Mouse (Mus musculus) layer of hippocampus, postnatal 10 days (tissue): ENCODE data around the gene Dtnb. TPM values are rescaled to one million over a fixed set of nuclear protein-coding genes. Genes with fewer than 3 reads are reported as not detected.
"Not testable (repeated sequence)": the region's sequence is repeated elsewhere in the genome, so short reads cannot be mapped to it uniquely, and the experiment has no call there.

Experiments used
- DNase-seq, 2 experiments: peaks; one replicate each; pipeline ENCODE4 v3.0.0; 2021; ENCODE audit warnings: low spot score in 2 of 2
- total RNA-seq, 2 experiments: library from RNA; stranded (reverse); gene quantifications; 2 replicates each; pipeline ENCODE4 v1.2.3; 2021

Dtnb gene
- total RNA-seq, 2 experiments from 2014 or later = 93.5 to 122 TPM

DNA sequence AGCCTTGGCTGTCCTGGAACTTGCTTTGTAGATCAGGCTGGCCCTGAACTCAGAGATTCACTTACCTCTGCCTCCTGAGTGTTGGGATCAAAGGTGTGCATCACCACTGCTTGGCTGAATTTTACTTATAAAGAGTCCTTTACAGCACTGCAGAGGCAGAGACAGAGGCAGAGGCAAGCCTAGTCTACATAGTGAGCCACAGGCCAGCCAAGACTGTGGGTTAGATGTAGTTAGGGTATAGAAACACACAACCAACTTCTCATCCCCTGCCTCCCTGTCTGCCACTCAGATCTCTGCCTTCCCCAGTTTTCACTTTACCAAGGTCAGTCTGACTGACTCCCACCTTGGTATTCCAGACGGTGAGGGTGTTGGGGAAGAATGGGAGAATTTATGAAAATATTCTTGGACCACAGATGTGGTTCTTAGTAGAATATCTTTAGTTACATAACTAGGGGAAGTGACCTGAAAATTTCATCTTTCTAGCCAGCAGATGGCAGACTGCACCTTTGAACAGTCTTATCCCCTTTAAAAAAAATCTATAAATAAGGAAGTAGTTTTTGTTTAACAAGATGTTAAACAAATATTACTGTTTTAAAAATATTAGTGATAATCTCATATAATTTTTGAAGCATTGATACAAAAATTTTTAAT lies 88.9 kb downstream of the Dtnb start:
- DNase-seq = no peak

DNA sequence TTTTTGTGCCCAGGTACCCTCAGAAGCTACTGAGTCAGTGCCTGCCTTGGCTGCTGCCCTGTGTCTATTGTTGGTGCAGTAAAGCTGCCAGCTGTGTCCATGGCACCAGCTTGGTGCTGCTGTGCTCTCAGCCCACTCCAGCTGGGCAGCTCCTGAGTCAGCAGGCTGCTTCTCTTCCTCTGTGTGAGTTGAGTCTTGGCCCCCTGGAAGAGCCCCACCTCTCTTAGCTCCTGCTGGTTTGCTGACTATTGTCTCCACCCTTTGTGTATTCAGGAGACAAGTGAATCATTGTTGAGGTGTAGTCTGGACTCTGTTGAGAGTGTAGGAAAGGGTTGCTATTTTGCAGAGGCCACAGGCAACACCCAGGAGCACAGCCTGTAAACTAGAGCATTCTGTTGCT lies 90.5 kb downstream of the Dtnb start:
- DNase-seq = no peak

DNA sequence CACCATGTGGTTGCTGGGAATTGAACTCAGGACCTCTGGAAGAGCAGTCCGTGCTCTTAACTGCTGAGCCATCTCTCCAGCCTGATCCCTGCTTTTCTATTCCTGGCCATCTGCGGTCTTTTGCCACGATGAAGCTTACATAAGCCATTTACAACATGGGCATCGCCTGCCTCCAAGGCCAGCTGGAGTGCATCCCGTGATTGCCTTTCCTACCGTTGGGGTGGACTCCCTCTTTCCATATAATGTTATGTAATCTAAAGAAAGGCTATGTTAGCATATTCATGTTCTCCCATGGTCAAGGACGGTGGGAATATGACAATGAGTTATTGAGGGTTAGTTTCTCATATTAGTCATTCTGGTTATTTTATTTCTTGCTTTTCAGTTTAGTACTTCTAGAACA lies 91.2 kb downstream of the Dtnb start:
- DNase-seq = no peak

DNA sequence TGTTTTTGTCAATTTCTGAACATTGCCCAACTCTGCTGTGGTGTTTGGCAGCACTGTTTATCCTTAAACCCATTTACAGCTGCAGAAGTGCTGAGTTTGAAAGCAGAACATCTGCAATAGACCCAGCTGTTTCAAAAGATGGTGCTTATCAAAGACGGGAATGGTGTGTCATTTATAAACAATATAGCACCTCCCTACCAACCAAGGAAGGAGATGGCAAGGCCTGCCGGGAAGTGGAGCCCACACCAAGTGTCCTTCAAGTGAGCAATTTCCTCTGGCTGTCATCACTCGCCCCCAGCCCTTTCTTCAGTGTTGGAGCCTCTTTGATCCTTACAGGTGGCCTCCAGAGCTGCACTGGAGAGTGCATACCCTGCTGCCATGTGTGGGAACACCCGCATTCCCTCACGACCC lies 97.8 kb downstream of the Dtnb start:
- DNase-seq = no peak

DNA sequence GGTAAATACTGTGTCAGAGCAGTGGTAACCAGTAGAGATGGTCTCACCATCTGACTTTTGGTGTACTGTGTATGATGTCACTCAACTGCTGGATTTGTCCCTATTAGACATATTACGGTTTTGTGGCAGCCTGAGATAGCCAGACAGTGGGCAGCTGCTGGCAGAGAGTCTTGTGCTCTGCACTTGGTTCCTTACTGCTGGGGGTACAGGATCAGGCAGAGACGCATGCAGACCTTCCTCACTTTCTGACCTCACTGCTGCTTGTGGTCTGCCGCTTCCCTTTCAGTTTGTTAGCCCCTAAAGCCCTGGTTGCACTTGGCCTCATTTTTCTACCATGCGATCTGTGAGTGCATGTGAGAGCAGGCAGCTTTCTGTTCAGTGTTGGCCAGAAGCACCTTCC lies 98.9 kb downstream of the Dtnb start:
- DNase-seq = no peak

DNA sequence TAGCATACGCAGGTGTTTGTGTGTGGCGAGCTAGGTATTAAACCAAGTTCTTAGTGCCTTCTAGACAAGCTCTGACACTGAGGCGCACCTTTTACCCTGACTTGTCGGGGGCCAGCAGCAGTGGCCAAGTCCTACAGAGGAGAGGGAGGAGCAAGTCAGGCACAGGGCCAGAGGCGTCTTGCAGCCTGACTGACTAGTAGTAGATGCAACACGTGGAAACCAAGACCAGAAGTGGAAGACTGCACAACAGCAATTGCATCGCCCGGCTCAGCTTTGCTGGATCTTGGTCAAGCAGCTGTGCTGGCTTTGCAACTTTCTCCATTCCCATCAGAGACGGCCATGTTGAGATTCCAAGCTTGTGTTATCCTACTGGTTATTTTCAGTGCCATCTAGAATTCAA lies 100.6 kb downstream of the Dtnb start:
- no peak for DNase-seq

DNA sequence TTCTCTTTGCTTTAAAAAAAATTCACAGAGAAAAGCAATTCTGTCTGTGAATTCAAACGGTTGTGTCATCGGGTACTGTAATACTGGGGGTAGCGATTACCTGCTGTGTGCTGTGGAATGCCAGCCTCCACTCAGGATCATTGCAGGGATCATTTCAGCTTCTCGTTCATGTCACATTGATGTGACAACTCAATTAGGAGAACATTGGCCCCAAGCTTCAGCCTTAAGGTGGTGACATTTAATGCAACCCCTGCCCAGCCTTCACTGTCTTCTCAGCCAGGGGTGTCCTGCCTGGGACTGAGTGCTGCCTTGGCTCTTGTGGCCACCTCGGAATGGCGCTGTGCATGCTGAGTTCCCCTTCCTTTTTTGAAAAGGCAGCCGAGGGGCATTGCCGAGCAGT lies 101.7 kb downstream of the Dtnb start:
- DNase-seq = no peak

DNA sequence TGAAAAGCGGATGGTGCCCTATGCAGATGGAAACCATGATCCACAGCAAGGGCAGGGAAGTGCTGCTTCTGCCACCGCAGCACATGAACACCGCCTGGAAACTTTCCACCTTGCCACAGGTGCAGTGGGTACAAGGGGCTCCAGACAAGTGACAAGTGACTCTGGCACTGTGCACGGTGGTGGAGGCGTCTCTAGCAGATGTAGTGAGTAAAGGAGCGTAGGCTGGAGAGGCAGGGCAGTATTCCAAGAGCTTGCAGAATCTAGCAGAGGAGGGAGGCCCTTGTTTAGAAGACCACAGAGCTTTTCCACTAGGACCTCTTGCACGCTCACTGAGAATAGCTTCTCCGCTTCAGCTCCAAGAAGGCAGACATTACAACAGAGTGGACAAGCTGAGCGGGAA lies 102.7 kb downstream of the Dtnb start:
- DNase-seq = peak; percentile 49 to 56

DNA sequence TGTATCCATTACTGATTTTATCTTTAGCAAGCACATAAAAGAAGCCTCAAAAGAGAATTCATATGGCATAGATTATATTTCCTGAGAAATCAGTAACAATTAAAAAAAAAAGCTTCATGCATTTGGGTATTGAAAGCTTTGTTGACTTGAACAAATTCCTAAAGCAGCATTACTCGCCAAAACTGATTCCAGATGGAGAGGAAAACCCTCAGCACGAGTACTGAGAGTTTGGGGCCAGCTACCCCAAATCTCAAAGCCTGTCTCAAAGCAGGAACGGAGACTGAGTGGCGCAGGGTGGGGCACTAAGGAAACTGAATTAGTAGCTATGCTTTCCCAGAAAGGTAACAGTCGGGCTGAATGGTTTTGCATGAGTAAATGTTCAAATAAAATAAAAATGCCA lies 108.5 kb downstream of the Dtnb start:
- no peak for DNase-seq

DNA sequence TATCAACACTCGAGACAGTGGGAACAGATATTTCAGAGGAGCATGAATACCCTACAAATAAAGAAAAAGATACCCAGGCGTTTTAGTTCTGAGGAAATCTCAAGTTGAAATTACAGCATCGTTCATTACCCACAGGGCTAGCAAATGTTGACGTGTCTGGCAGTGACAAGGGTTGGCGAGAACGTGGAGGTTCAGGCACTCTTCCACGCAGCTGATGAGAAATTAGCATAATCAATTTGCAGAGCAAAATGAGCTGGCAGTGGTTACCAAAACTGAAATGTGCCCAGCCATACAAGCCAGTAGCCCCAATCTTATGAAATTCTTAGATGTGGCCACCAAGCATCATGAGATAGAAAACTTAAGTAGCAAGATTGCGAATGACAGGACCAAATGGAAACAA lies 110.9 kb downstream of the Dtnb start:
- peak; percentile 38 to 39 for DNase-seq

DNA sequence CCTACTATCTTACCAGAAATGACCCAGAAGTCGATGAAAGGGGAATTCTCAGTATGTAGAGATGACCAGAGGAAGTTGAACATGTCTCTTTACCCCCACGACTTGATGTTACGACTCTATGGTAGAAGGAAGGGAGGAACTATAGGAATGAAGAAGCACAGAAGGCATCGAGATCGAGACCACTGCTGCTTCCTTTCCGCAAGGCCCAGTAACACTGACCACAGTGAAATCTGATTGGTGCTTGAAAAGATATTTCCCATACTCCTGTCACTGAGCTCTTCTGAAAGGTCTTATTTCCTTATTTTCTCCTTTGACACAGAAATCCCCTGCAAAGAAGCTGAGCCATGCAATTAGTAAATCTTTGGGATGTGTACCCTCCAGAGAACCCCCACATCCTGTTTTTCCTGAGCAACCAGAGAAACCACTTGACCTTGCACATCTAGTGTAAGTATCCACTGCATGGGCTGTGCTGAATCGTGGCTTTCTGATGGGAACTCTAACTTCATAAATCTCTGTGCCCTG lies 114.3 kb downstream of the Dtnb start:
- DNase-seq = no peak

DNA sequence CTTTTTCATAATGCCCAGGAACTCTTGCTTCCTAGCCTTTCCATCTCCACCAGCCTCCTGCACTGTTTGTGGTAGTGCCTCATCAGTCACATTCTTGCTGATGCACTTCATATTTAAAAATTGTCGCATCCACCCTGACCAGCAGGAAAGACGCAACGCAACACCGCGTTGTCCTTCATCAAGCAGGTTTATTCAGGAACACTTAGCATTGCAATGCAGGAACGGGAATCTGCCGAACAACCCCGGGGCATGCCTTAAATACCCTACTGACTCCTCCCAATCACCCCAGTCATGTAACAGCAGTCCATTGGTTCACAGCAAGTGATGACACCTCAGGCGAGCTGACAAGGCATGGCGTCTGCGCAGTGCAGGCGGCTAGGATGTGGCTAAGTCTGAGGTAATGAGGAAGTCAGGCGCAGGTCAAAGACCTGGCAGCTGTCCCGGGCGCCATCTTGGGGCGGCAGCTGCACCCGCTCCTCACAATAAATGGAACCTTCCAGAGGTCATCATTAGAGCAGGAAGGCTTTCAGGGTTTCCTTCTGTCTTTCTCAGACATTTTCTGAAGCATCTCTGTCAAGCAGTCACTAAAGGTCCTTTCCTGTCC lies 118.8 kb downstream of the Dtnb start:
- DNase-seq = not testable (repeated sequence)

DNA sequence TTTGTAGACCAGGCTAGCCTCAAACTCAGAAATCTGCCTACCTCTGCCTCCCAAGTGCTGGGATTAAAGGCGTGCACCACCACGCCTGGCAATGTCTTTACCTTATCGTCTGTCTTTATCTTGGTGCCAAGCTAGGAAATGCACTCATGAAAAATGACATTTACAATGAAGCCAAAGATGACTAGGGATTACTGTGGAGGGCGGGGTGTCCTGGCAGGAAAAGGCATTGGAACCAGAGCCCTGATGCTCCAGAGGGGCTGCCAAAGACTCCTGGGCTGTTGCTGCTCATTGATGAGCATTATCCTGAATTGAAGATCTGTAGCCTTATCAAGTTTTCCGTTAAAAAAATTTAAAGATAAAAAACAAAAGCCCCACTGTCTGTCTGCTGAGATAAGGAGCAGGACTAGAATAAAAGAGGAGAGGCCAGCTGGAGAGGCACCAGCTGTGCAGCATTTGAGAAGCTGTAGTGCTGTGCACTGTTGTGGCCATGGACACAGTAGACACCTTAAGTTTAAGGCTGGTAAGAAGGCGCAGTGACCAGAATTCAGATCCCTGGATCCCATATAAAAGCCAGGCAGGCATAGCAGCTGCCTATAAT lies 120.7 kb downstream of the Dtnb start:
- DNase-seq = no peak

DNA sequence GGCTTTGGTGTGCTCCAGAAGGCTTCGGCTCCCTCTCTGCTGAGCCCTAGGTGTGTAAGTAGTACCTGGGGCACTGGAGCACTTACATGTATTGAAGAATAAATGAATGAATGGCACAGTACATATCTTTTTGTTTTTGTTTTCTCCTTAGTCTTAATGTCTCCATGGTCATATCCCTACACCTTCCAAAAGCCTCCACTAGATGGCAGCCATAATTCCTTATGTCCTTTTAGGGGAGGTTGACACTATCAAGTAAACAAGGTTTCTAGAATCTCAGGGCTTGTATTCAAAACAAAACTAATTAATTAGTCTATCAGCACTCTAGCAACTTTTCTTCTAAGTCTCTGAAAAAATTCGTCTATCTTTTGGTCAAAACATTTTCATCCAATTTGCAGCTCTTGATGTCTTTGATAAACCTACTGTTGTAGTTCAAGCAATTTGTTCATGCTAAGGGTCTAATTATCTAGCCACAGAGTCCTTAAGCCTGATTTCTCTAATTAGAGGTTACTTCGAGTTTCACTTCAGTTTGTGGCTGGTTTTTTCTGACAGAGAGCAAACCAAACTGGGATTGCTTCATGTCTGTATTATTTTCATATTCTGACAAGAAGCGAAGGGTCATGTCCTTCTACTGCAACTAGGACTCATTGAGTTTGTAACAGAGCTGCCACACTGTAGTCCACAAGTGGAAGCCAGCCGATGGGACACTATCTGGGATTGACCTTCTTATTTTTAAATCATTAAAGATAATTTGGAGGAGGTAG lies 123.7 kb downstream of the Dtnb start:
- DNase-seq = peak; percentile 25 to 38

DNA sequence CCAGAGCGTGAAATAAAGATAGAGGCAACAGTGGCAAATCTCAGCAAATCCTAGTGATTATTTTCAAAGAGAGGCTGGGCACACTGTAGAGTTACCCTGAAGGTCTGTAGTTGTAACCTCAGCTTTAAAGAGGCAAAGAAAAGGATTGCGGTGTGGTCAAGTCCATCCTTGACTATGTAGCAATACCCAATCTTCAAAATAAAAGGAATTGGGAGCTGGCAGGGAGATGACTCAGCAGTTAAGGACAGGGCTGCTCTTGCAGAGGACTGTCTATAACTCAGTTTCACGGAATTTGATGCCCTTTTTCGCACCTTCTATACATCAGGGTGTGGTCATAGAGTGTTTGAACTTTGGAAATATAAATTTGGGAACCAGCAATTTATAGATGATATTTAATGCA lies 128.3 kb downstream of the Dtnb start:
- no peak for DNase-seq

DNA sequence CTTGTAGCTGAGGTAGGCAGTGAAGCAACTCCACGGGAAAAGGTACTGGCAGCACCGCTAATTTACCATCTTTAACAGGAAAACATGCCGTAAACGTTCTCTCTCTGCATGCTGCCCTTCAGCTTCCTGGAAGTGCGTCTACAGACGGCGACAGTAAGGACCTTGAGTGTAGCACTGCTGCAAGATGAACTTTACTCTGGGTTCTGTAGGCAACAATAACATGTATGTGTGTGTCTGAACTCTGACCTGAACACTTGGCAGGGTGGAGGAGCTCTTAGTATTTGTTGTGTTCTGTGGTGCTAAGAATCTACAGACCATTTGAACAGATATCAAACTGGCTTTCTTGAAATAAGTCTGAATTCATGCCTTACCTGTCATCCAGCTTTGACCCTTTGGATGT lies 130.7 kb downstream of the Dtnb start:
- DNase-seq = no peak

DNA sequence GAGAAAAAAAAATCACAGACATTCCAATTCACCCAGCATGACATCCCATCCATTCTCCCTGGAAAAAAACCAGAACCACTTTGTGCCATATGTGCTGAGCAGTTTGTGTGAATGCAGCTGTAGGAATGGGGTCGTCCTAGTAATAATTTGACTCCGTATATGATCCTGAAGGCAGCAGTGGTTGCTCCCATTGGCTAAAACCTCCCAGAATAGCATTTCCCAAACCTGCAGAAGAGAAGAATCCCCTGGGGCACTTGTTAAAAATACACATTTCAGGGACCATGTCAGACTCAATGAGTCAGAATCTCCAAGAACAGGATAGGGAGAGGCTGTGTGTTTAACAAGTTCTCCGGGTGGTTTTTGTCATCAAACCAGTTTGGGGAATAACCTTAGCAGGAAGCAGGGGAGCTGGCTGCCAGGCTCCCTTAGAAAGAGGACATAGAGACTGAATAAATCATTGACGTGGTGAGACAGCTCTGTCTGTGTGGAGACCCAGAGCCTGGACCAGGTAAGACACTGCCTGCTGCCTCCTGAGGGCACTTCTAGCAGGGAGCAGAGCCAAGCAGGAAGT lies 147.1 kb downstream of the Dtnb start:
- no peak for DNase-seq

DNA sequence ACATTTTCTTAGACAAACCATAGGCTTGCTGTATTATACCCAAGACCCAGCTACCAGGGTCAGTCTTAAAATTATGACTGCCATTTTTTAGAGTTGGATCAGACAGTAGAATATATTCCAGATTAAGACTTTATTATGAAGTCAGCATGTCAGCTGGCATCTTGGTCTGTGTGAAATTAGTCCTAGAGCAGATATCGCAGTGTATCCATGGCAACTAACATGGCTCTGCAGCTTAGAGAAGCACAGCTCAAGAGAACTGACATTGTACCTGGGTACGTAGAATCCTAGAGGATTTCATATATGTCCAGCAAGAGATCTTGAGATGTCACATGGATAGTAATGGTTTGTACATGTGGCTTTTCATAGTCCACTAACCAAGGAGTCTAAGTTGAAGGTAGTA lies 148.3 kb downstream of the Dtnb start:
- DNase-seq = no peak

DNA sequence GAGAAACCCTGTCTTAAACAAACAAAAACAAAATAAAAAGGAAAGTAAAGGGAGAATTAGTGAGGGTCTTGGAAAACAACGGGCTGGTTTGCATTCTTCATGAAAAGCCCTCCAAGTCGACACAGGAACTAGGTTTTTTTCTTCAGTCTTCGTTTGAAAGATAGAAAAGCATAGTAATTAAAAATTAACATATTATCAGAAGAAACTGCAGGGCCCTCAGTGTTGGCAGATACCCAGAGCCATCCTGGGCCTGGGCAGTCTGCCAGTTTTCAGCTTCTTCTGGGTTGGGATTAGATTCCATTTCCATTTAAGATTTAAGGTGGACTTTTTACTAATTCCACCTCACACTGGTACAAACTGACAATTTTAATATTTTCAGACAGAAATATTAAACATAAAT lies 151.6 kb downstream of the Dtnb start:
- peak in 1 of 2 experiments; percentile 30 for DNase-seq

DNA sequence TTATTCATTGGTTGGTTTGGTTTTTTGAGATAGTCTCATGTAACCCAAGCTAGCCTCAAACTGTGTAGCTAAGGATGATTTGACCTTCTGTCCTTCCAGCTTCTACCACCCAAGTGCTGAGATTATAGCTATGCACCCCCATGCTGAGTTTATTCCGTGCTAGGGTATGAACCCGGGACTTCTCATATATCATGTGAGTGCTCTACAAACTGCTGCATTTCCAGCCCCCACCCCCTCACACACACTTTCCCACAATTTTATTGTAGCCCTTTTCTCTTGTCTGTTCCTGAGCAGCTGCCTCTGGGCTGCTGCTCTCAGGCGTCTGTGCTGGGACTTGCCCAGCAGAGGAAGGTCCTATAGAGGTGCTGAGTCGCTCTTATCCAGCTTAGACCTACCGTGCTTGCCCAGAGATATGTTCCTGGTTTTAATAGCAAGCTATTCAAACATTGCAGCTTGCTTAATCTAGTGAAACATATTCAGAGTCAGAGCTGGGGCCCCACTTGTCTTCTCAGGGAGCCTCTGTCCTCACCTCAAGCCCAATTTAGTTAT lies 152.7 kb downstream of the Dtnb start:
- DNase-seq = no peak

DNA sequence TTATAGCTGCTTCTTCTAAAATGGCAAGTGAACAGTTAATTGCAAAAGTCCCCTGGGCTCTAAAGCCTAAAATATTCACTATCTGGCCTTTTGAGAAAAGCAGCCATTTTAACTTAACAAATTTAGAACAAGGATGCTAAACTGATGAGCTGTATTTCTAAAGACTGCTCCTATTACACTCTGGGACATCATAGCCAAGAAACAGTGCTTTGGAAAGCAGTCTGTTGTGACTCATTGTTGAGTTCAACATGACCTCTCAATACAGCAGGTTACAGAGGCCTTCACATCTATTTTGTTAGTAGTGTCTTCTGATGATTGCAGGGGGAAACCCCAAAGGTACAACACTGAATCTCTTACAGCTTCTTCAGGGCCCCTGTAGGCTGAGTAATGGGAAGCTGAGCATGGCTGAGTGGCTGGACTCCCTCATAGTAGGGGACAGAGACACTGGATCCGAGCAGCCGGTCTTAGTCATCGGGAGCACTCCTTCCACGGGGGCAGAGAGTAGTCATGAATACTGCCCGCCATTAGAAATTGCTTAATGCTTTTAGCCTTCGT lies 157.4 kb downstream of the Dtnb start:
- DNase-seq = no peak
